Mouse (Mus musculus) liver, embryonic 14.5 days (tissue): ENCODE data around the gene Eddm3b.

Experiments used
- CTCF ChIP-seq: IDR thresholded peaks from 2 replicates; pipeline ENCODE4 v1.5.1; 2016; ENCODE audit warnings: antibody characterized with exemption, low read depth, control low read depth
- EP300 ChIP-seq: IDR thresholded peaks from 2 replicates; pipeline ENCODE4 v1.6.1; 2016; ENCODE audit warnings: antibody characterized with exemption, low read depth

- TF ChIP-seq CTCF (no peak), EP300 (no peak)
Measured at GRCm38 (mm10) chr14:51079180-51079579, 35.0 kb upstream of the Eddm3b start.
